Mouse (Mus musculus) kidney, adult 2 months (tissue): ENCODE data around the gene Cfap100. TPM values are rescaled to one million over a fixed set of nuclear protein-coding genes. Genes with fewer than 3 reads are reported as not detected.

ENCODE experiments used
- DNase-seq: peaks from one replicate; pipeline ENCODE4 v3.0.0; 2021
- H3K27ac ChIP-seq: fragments of 200-500 bp; 2 replicates; pipeline ENCODE4 v1.5.1; 2012; ENCODE audit warnings: low read depth, low read length, control low read depth, inconsistent platforms; ENCODE audit not compliant: insufficient read depth
- H3K27me3 ChIP-seq: fragments of 200-500 bp; replicated peaks from 2 replicates; pipeline ENCODE4 v1.6.1; 2012; ENCODE audit warnings: mild to moderate bottlenecking, moderate library complexity, low read length, inconsistent platforms; ENCODE audit not compliant: control insufficient read depth, insufficient read depth
- H3K36me3 ChIP-seq: fragments of 200-500 bp; 2 replicates; pipeline ENCODE4 v1.6.1; 2012; ENCODE audit warnings: mild to moderate bottlenecking, moderate library complexity, low read length, inconsistent platforms; ENCODE audit not compliant: control insufficient read depth, insufficient read depth
- H3K4me1 ChIP-seq: fragments of 200-500 bp; 2 replicates; pipeline ENCODE4 v1.6.1; 2011; ENCODE audit warnings: low read length; ENCODE audit not compliant: control insufficient read depth, insufficient read depth
- H3K4me3 ChIP-seq: fragments of 200-500 bp; 2 replicates; pipeline ENCODE4 v1.5.1; 2011; ENCODE audit warnings: mild to moderate bottlenecking, low read depth, low read length, control low read depth; ENCODE audit not compliant: insufficient read depth
- CTCF ChIP-seq: fragments of 200-500 bp; conservative IDR thresholded peaks from 2 replicates; pipeline ENCODE4 v1.5.1; 2011; ENCODE audit warnings: low read depth, mild to moderate bottlenecking, control low read depth, low read length, moderate library complexity, mixed read lengths; ENCODE audit not compliant: insufficient read depth, insufficient read length
- POLR2A ChIP-seq: fragments of 200-500 bp; IDR thresholded peaks from one replicate; pipeline ENCODE4 v1.6.1; 2011; ENCODE audit warnings: low read depth, low read length, control low read depth
- WGBS: fragments of 180-500 bp; shearing (Covaris S2); methylation state at CpG from one replicate; pipeline ENCODE4 v1.1.7; 2018; 5-methylcytosine and 5-hydroxymethylcytosine counted together
- polyA plus RNA-seq: library from polyadenylated mRNA; depleted of rRNA; stranded (reverse); fragments of >200 nt; gene quantifications from 2 replicates; pipeline ENCODE4 v1.2.3, GENCODE M21; 2012

The Cfap100 gene
- polyA plus RNA-seq, 1 experiment, result 0.05 TPM

GRCm38 (mm10) chr6:90425361-90425760 is 3.2 kb downstream of the Cfap100 start:
- no peaks in the 10 kb centered on the region for H3K36me3 ChIP-seq
- no peak overlapping the region for H3K27ac ChIP-seq
- no peak for TF ChIP-seq POLR2A
- no peak for TF ChIP-seq CTCF
- no peak overlapping the region for H3K4me3 ChIP-seq
- 61% methylated on average over 3 of the region's 3 CpGs for WGBS
- peaks cover 6% of the 10 kb centered on the region; the same call in 1 of the 2 replicates for H3K4me1 ChIP-seq
- DNase-seq, result peak; percentile 57
- no peaks in the 10 kb centered on the region for H3K27me3 ChIP-seq

- Histone ChIP-seq H3K27ac (no peak overlapping the region), H3K4me1 (no peaks in the 10 kb centered on the region), H3K27me3 (no peaks in the 10 kb centered on the region), H3K36me3 (no peaks in the 10 kb centered on the region), H3K4me3 (no peak overlapping the region)
- WGBS, result 7% methylated on average over 14 of the region's 14 CpGs
- peak; percentile 88 for DNase-seq
- TF ChIP-seq POLR2A (no peak), CTCF (peak; percentile 96)
Observed at GRCm38 (mm10) chr6:90422565-90422964, 6.0 kb downstream of the Cfap100 start.

DNA sequence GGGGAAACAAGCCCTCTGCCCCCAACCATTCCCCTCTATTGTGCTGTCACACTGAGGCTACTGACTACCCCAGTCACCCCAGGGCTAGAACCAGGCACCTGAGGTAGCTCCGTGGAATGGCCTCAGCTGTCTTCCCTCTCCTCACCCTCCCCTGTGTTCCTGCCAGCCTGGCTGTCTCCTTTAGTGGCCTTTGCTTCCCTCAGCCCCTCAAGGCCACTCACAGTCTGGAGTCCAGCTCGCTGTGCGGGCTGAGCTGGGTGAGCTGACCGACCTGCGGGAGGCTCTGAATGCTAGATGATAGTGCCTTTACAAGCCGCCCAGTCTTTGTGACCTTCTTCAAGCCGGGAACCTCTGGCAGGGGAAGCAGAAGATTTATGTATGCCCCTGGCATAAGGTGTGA is 16.7 kb downstream of the Cfap100 start:
- H3K4me3 ChIP-seq, result no peak overlapping the region

DNA sequence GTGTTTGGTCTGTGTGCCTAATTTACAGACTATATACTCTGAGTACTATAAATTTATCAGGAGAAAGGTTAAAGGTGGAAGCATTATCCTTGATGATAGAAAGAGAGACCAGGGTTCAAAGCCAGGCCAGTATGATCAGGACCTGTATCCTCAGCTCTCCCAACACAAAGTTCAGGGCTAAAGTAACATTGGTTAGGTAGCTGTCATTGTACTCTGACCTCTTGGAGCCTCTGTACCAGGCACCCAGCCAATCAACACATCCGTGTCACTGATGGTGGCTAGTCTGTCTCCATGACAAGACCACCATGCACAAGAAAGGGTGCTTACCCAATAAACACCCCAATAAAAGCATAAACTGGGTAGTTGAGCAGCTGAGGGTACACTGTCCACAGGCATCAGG is 17.6 kb downstream of the Cfap100 start:
- Histone ChIP-seq H3K27me3 (no peaks in the 10 kb centered on the region), H3K36me3 (no peaks in the 10 kb centered on the region), H3K4me1 (no peaks in the 10 kb centered on the region), H3K4me3 (no peak overlapping the region), H3K27ac (no peak overlapping the region)
- peak; percentile 29 for DNase-seq
- WGBS, result 42% methylated on average over 1 of the region's 1 CpGs
- TF ChIP-seq POLR2A (no peak), CTCF (no peak)

More for the DNA sequence above, 16.7 kb downstream of the Cfap100 start:
- Histone ChIP-seq H3K27ac (no peak overlapping the region), H3K36me3 (no peaks in the 10 kb centered on the region), H3K4me1 (no peaks in the 10 kb centered on the region), H3K27me3 (no peaks in the 10 kb centered on the region)
- TF ChIP-seq POLR2A, result no peak
- TF ChIP-seq CTCF, result no peak
- no peak for DNase-seq
- 62% methylated on average over 7 of the region's 7 CpGs for WGBS

GRCm38 (mm10) chr6:90408632-90409031 is 20.0 kb downstream of the Cfap100 start:
- TF ChIP-seq POLR2A (no peak), CTCF (no peak)
- DNase-seq, result no peak

DNA sequence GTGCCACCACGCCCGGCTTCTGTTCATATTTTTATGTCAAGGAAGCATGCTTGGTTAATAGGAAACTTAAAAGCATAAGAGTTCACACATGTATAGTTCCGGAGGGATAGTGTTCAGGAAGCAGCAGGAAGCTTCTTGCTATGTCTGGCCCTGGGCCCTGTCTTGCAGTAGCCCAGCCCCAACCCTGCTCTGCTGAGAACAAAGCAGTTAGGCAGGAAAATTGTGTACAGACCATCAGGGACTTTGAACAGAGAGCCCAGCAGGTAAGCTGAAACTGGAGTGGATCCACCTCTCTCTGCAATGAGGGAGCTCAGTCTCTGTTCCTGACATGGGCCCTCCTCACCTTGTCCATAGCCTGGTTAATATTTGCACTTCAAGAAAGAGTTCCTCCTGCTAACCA is 31.3 kb downstream of the Cfap100 start:
- DNase-seq, result peak; percentile 23
- no peak overlapping the region for H3K27ac ChIP-seq
- 57% methylated on average over 3 of the region's 3 CpGs for WGBS

More at GRCm38 (mm10) chr6:90408632-90409031, 20.0 kb downstream of the Cfap100 start:
- H3K36me3 ChIP-seq, result no peaks in the 10 kb centered on the region
- no peak overlapping the region for H3K27ac ChIP-seq
- no peaks in the 10 kb centered on the region for H3K27me3 ChIP-seq
- H3K4me3 ChIP-seq, result no peak overlapping the region
- H3K4me1 ChIP-seq, result no peaks in the 10 kb centered on the region

GRCm38 (mm10) chr6:90395751-90396150 is 32.8 kb downstream of the Cfap100 start:
- Histone ChIP-seq H3K36me3 (no peaks in the 10 kb centered on the region), H3K4me3 (no peak overlapping the region), H3K27me3 (no peaks in the 10 kb centered on the region), H3K4me1 (peaks cover 7% of the 10 kb centered on the region; the same call in 1 of the 2 replicates), H3K27ac (no peak overlapping the region)
- TF ChIP-seq CTCF (no peak), POLR2A (no peak)
- 94% methylated on average over 2 of the region's 2 CpGs for WGBS
- DNase-seq, result no peak

More for the DNA sequence above, 31.3 kb downstream of the Cfap100 start:
- H3K4me1 ChIP-seq, result peaks cover 7% of the 10 kb centered on the region; the same call in 1 of the 2 replicates
- H3K36me3 ChIP-seq, result no peaks in the 10 kb centered on the region
- no peaks in the 10 kb centered on the region for H3K27me3 ChIP-seq
- H3K4me3 ChIP-seq, result no peak overlapping the region
- no peak for TF ChIP-seq CTCF
- TF ChIP-seq POLR2A, result no peak
